Mouse (Mus musculus) megakaryocyte, embryonic 14.5 days (primary cell): Measurements from ENCODE around the gene Pitpnb.

Experiments used
- FLI1 ChIP-seq: IDR thresholded peaks from 2 replicates; pipeline ENCODE4 v1.6.1; 2012; ENCODE audit warnings: low read length, inconsistent platforms, mixed read lengths
- GATA1 ChIP-seq: IDR thresholded peaks from 3 replicates; pipeline ENCODE4 v1.6.1; 2012; ENCODE audit warnings: mixed read lengths, low read length, inconsistent platforms, borderline replicate concordance

- TF ChIP-seq GATA1: no peak
- no peak for TF ChIP-seq FLI1
These were observed 38.9 kb upstream of the Pitpnb start for GRCm38 (mm10) chr5:111291639-111292038.
